Mouse (Mus musculus) forebrain, embryonic 11.5 days (tissue): ENCODE results near the gene Zpbp2. TPM values are rescaled to one million over a fixed set of nuclear protein-coding genes. Genes with fewer than 3 reads are reported as not detected.

Source experiments
- ATAC-seq: fragments of 200-750 bp; cut with Nextera tagmentation; replicated peaks from 2 replicates; pipeline ENCODE4 v1.8.0; 2017; ENCODE audit warnings: moderate TSS enrichment; ENCODE audit not compliant: low FRiP score
- DNase-seq: peaks from one replicate; pipeline ENCODE4 v3.0.0-alpha.2; 2017; ENCODE audit warnings: low spot score
- H3K27ac ChIP-seq: fragments of 300-500 bp; sonication (generic); 2 replicates; pipeline ENCODE4 v1.5.1; 2014; ENCODE audit warnings: low read depth, low read length
- H3K27me3 ChIP-seq: fragments of 300-500 bp; sonication (generic); 2 replicates; pipeline ENCODE4 v1.6.1; 2014; ENCODE audit warnings: mild to moderate bottlenecking, low read length, mixed read lengths; ENCODE audit not compliant: control insufficient read depth, insufficient read depth
- H3K36me3 ChIP-seq: fragments of 300-500 bp; sonication (generic); 2 replicates; pipeline ENCODE4 v1.6.1; 2014; ENCODE audit warnings: mild to moderate bottlenecking, low read length, moderate library complexity, mixed read lengths; ENCODE audit not compliant: control insufficient read depth, insufficient read depth
- H3K4me1 ChIP-seq: fragments of 300-500 bp; sonication (generic); replicated peaks from 2 replicates; pipeline ENCODE4 v1.6.1; 2014; ENCODE audit warnings: low read length, mixed read lengths; ENCODE audit not compliant: control insufficient read depth, insufficient read depth
- H3K4me2 ChIP-seq: fragments of 300-500 bp; sonication (generic); 2 replicates; pipeline ENCODE4 v1.6.1; 2014; ENCODE audit warnings: low read depth, mild to moderate bottlenecking, low read length, moderate library complexity, mixed read lengths; ENCODE audit not compliant: severe bottlenecking
- H3K4me3 ChIP-seq: fragments of 300-500 bp; sonication (generic); 2 replicates; pipeline ENCODE4 v1.5.1; 2014; ENCODE audit warnings: low read depth, low read length
- H3K9ac ChIP-seq: fragments of 300-500 bp; sonication (generic); 2 replicates; pipeline ENCODE4 v1.6.1; 2014; ENCODE audit warnings: low read length
- H3K9me3 ChIP-seq: fragments of 300-500 bp; sonication (generic); 2 replicates; pipeline ENCODE4 v1.6.1; 2016; ENCODE audit warnings: low read length, mixed read lengths; ENCODE audit not compliant: control insufficient read depth
- WGBS: fragments of 180-500 bp; shearing (Covaris S2); extraction: QIAGEN DNeasy Blood & Tissue Kit; methylation state at CpG from one replicate; pipeline ENCODE4 v1.1.7; 2014; 5-methylcytosine and 5-hydroxymethylcytosine counted together
- polyA plus RNA-seq: library from polyadenylated mRNA; unstranded; fragments of >200 nt; fragmentation: Nextera tagmentation; extraction: Ambion mirVana; gene quantifications from 2 replicates; pipeline ENCODE4 v1.2.1, GENCODE M21; 2014

Zpbp2 gene
- polyA plus RNA-seq, 1 experiment from 2014 or later, result 0.21 TPM

GRCm38 (mm10) chr11:98526824-98527461, 24.0 kb upstream of the Zpbp2 start:
- no peak for ATAC-seq

GRCm38 (mm10) chr11:98537480-98538034, 13.3 kb upstream of the Zpbp2 start:
- H3K27ac ChIP-seq, result no peak overlapping the region
- no peaks in the 10 kb centered on the region for H3K36me3 ChIP-seq
- no peak for DNase-seq
- H3K4me1 ChIP-seq, result no peaks in the 10 kb centered on the region
- H3K4me3 ChIP-seq, result no peak overlapping the region
- no peak overlapping the region for H3K4me2 ChIP-seq
- H3K27me3 ChIP-seq, result peaks cover 6% of the 10 kb centered on the region; the same call in 1 of the 2 replicates
- ATAC-seq, result no peak
- H3K9ac ChIP-seq, result no peak overlapping the region
- H3K9me3 ChIP-seq, result no peaks in the 10 kb centered on the region

More at GRCm38 (mm10) chr11:98526824-98527461, 24.0 kb upstream of the Zpbp2 start:
- H3K4me3 ChIP-seq, result no peak overlapping the region
- no peak overlapping the region for H3K9ac ChIP-seq
- H3K27me3 ChIP-seq, result no peaks in the 10 kb centered on the region
- WGBS, result 72% methylated on average over 10 of the region's 10 CpGs
- DNase-seq, result no peak
- no peak overlapping the region for H3K4me2 ChIP-seq
- H3K36me3 ChIP-seq, result no peaks in the 10 kb centered on the region
- no peak overlapping the region for H3K27ac ChIP-seq
- no peaks in the 10 kb centered on the region for H3K9me3 ChIP-seq
- no peaks in the 10 kb centered on the region for H3K4me1 ChIP-seq

GRCm38 (mm10) chr11:98540319-98540718, 10.6 kb upstream of the Zpbp2 start:
- Histone ChIP-seq H3K27ac (no peak overlapping the region), H3K4me1 (no peaks in the 10 kb centered on the region; the same call in 1 of the 2 replicates), H3K4me2 (no peak overlapping the region), H3K9ac (no peak overlapping the region), H3K9me3 (no peaks in the 10 kb centered on the region), H3K4me3 (no peak overlapping the region), H3K27me3 (peaks cover 19% of the 10 kb centered on the region), H3K36me3 (no peaks in the 10 kb centered on the region)
- WGBS, result 80% methylated on average over 5 of the region's 5 CpGs
- no peak for ATAC-seq
- DNase-seq, result no peak

- peaks cover 4% of the 10 kb centered on the region; the same call in 1 of the 2 replicates for H3K4me1 ChIP-seq
- 78% methylated on average over 8 of the region's 8 CpGs for WGBS
- no peaks in the 10 kb centered on the region for H3K9me3 ChIP-seq
- no peak overlapping the region for H3K27ac ChIP-seq
- peaks cover 41% of the 10 kb centered on the region for H3K27me3 ChIP-seq
- no peak overlapping the region for H3K4me3 ChIP-seq
- H3K4me2 ChIP-seq, result no peak overlapping the region
- no peak for DNase-seq
- H3K9ac ChIP-seq, result no peak overlapping the region
- no peak for ATAC-seq
- H3K36me3 ChIP-seq, result no peaks in the 10 kb centered on the region
Measured at GRCm38 (mm10) chr11:98542553-98542952, 8.3 kb upstream of the Zpbp2 start.

GRCm38 (mm10) chr11:98543414-98543813, 7.5 kb upstream of the Zpbp2 start:
- no peak for ATAC-seq
- Histone ChIP-seq H3K4me2 (no peak overlapping the region), H3K4me3 (no peak overlapping the region), H3K9me3 (no peaks in the 10 kb centered on the region), H3K36me3 (no peaks in the 10 kb centered on the region), H3K9ac (no peak overlapping the region), H3K4me1 (peaks cover 4% of the 10 kb centered on the region; the same call in 1 of the 2 replicates), H3K27ac (no peak overlapping the region), H3K27me3 (peaks cover 47% of the 10 kb centered on the region)
- no peak for DNase-seq
- 89% methylated on average over 1 of the region's 1 CpGs for WGBS

GRCm38 (mm10) chr11:98544890-98545677, 5.8 kb upstream of the Zpbp2 start:
- WGBS, result 2% methylated on average over 16 of the region's 16 CpGs
- DNase-seq (no peak), ATAC-seq (no peak)
- peaks cover 56% of the 10 kb centered on the region for H3K27me3 ChIP-seq
- no peaks in the 10 kb centered on the region for H3K36me3 ChIP-seq
- peaks cover 4% of the 10 kb centered on the region; the same call in 1 of the 2 replicates for H3K4me1 ChIP-seq
- no peak overlapping the region for H3K27ac ChIP-seq
- peak overlapping the region; percentile 12; the same call in 1 of the 2 replicates for H3K9ac ChIP-seq
- peak overlapping the region; percentile 70 for H3K4me2 ChIP-seq
- H3K9me3 ChIP-seq, result no peaks in the 10 kb centered on the region
- H3K4me3 ChIP-seq, result peak overlapping the region; percentile 35

- H3K4me2 ChIP-seq, result peak within 1 kb of the TSS; percentile 70
- DNase-seq (peak; percentile 69), ATAC-seq (no peak)
- peak within 1 kb of the TSS; percentile 35 for H3K4me3 ChIP-seq
- H3K36me3 ChIP-seq, result no peaks in the 10 kb centered on the region
- under 1% methylated on average over 58 of the region's 58 CpGs for WGBS
- peaks cover 61% of the 10 kb centered on the region for H3K27me3 ChIP-seq
- H3K9ac ChIP-seq, result peak within 1 kb of the TSS; percentile 12
- H3K4me1 ChIP-seq, result peaks cover 8% of the 10 kb centered on the region; the same call in 1 of the 2 replicates
- H3K9me3 ChIP-seq, result no peaks in the 10 kb centered on the region
- no peak within 1 kb of the TSS for H3K27ac ChIP-seq
Measured at GRCm38 (mm10) chr11:98545711-98546231, 5.1 kb upstream of the Zpbp2 start, which contains the start of gene Ikzf3. Gene Ikzf3 (minus strand): TSS chr11:98546031.

- H3K4me2 ChIP-seq, result no peak overlapping the region
- no peaks in the 10 kb centered on the region for H3K9me3 ChIP-seq
- no peaks in the 10 kb centered on the region for H3K36me3 ChIP-seq
- DNase-seq, result no peak
- H3K27me3 ChIP-seq, result peaks cover 59% of the 10 kb centered on the region
- ATAC-seq, result no peak
- H3K9ac ChIP-seq, result no peak overlapping the region
- no peak overlapping the region for H3K27ac ChIP-seq
- H3K4me3 ChIP-seq, result no peak overlapping the region
- WGBS, result 42% methylated on average over 12 of the region's 12 CpGs
- H3K4me1 ChIP-seq, result peaks cover 8% of the 10 kb centered on the region; the same call in 1 of the 2 replicates
Measured at GRCm38 (mm10) chr11:98546529-98547307, 4.2 kb upstream of the Zpbp2 start.
